Mouse (Mus musculus) urinary bladder, postnatal 25 days (tissue): ENCODE results near the gene Rpl38.

Experiments
- DNase-seq: peaks from one replicate; pipeline ENCODE4 v3.0.0; 2022; ENCODE audit warnings: low spot score

Rpl38 gene

GRCm38 (mm10) chr11:114668301-114668710, at the start of gene Rpl38:
Rpl38 (plus strand) TSS chr11:114668524.
- peak; percentile 90 for DNase-seq

- DNase-seq, result no peak
Measured at GRCm38 (mm10) chr11:114618697-114619417, 49.5 kb upstream of the Rpl38 start.

- DNase-seq, result no peak
Measured at GRCm38 (mm10) chr11:114626071-114626690, 42.1 kb upstream of the Rpl38 start.

DNA sequence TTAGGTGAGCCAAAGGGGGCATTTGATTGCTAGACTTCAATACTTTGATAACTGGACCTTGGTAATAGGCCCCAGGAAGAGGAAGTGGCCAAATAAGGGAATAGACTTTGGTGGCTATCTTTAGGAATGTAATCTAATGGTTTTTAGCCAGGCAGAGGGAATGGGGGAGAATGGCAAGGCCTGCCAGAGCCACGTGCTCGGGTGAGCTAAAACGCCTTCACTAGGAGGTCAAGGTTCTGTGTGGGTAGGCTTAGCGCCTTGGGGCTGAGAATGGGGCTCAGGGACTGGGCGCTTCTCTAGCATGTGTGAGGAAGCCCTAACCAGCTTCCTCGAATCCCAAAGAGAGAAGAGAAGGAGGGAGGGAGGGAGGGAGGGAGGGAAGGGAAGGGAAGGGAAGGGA, 41.3 kb upstream of the Rpl38 start:
- no peak for DNase-seq

DNA sequence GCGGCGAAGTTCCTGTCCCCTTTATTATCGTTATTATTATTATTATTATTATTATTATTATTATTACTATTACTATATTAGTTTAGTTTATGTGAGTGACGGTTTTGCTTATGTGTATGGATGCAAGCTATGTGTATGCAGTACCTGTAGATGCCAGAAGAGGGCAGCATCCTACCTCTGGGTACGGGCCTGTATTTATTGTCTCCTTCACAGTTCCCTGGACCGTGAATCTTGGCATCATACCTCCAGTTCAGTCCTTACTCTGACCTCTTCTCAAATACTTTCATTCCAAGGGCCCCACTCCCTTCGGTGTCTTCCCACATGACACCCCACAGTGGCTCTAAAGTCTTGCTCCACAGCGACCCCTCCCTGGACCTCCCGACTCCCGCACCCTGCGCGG, 40.3 kb upstream of the Rpl38 start:
- no peak for DNase-seq

DNA sequence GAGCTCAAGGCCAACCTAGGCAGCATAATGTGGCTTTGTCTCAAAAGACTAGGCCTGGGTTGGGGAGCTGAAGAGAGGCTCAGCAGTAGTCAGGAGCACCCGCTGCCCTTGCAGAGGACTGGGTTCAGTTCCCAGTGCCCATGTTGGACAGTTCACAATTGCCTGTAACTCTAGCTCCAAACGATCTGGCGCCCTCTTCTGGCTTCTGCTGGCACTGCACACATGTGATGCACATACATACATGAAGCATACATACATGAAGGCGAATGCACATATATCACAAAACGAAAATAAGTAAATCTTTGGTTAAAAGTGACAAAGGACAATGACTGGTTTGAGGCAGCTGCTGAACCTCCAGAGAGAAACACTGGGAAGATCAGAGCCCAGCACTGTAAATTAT, 38.3 kb upstream of the Rpl38 start:
- no peak for DNase-seq

DNA sequence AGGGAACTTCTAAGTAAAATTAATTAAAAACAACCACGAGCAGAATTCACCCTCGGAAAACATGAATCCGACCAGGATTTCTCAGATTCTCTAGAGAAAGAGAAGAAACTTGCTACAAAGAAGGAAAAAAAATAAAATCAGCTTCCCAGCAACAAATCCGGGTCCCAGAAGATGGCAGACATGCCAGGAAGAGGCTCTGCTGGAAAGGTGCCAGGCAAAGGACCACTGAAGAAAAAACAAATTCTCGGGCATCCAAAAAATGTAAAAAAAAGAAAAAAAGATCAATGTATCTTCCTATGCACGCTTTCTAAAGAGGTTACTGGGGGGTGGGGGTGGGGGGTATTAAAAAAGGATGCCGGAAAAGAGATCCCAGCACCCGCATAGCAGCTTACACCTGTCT, 36.1 kb upstream of the Rpl38 start:
- DNase-seq, result no peak

DNA sequence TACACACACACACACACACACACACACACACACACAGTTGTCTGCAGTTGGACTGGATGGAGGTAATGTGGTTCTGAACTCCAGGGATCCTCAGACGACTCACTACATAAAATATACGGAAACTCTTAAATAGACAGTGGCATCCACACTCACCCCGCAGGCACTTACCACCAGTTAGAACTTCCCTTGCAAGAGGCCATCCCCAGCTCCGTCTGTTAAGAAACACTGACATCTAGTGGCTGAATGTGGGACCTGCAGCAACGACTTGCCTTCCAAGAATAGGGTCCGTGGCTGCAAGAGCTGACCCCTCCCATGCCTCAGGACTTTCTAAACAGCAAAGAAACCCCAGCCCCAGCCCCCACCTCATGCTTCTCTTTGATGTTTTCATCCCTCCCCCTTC, 32.0 kb upstream of the Rpl38 start:
- DNase-seq, result peak; percentile 68

DNA sequence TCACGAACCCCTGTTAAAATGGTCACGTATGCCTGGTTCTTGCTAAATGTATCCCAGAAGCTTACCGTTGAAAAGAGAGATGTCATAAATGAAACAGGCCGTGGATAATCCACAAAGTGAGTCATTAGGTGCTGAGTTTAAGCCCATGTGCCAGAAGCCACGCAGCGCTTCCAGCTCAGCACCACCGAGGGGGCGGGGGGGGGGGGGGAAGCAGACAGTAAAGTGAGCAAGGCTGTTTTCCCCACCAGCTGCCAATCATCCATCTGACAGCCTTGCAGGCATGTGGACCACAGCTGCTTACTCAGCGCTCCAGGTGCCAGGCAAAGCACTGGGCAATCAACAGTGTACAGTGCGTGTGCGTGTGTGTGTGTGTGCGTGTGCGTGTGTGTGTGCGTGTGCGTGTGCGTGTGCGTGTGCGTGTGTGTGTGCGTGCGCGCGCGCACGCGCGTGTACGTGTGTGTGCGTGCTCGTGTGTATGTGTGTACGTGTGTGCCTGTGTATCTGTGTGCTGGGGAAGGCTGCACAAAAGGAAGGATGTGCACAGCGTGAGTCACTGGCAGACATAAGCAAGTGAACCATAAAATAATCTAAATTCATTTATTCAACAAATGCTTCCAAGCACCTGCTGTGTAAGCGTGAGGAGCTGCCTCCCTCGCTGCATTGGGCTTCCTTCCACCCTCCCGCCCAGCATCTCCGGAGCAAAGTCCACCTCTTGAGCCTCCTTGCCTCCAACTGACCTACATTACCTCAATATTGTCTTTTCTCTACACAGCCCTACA, 31.4 kb upstream of the Rpl38 start:
- DNase-seq, result no peak

- no peak for DNase-seq
Measured at GRCm38 (mm10) chr11:114638647-114639290, 29.6 kb upstream of the Rpl38 start.

DNA sequence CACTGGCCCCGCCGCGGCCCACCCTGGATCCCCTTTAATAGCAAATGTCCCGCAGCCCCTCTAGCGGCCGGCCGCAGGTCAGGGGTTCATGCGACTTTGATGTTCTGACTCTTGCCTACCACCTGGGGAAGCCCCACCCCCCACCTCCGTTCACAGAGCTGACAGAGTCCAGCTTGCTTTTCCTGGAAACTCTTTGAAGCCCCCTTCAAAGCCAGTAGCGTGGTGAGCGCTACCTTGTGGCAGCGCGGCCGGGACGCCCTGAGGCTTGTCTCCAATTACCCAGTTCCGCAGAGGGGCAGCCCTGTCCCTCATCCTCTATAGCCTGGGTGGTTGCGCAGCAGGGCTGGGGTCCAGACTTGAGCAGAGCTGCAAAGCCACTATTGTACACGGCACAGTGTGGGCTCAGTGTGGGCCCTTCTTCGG, 28.6 kb upstream of the Rpl38 start:
- DNase-seq, result no peak

DNA sequence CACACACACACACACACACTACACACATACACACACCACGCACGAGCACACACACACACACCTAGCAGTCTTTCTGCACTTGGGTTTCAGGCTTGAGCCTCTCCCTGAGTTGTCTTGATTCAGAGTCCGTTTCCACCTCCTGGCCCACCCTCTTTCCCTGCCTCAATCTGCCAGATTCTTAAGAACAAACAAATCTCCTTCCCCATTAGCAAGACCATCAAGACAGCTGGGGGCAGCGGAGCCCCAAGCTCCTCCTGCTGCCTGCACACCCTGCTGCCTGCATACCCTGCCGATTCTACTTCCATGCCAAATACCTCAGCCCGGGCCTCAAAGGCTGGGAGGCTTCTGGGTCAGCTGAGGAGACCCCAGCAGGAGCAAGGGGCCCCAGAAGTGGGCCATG, 27.7 kb upstream of the Rpl38 start:
- DNase-seq, result no peak

DNA sequence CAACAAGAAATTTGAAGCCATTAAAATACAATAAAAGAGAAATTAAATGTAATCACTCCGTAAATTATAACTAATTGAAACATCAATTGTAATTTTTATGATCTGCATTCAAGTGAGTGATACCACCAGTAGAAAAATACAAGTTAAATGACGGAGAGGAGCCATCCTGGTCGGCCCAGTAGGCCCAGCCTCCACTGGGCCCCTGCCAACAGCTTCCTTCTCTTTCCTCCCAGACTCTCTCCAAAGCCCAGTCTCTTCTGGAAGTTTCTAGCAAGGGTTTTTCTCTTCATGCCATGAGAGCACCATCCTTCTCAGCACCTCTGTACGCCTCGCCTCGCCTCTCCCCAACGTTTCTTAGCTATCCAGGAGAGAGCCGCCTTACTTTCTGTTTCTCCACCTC, 27.2 kb upstream of the Rpl38 start:
- DNase-seq, result no peak

- DNase-seq, result no peak
Measured at GRCm38 (mm10) chr11:114642184-114642583, 26.1 kb upstream of the Rpl38 start.

GRCm38 (mm10) chr11:114642926-114643325, 25.4 kb upstream of the Rpl38 start:
- no peak for DNase-seq

DNA sequence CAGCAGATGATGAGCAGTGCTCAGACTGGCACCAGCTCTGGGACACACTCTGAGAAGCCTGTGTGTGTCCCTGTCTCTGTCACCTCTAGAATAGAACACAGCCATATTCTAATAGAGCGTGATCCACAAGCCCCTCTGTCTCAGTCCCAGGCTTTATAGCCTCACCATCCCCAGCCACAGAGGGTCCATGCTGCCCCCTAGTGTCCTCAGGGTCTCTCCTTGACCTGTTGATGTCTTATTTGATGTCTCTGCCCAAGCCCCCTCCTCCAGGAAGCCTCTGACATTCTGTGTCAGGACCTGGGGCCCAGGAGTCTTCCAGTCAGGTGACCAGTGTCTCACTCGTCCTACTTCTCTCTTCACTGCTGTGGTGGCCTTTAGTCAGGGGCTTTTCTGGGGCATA, 24.2 kb upstream of the Rpl38 start:
- no peak for DNase-seq

- DNase-seq, result no peak
Measured at GRCm38 (mm10) chr11:114649510-114649909, 18.8 kb upstream of the Rpl38 start.

- no peak for DNase-seq
Measured at GRCm38 (mm10) chr11:114652531-114652930, 15.8 kb upstream of the Rpl38 start.

GRCm38 (mm10) chr11:114653664-114654063, 14.7 kb upstream of the Rpl38 start:
- no peak for DNase-seq

DNA sequence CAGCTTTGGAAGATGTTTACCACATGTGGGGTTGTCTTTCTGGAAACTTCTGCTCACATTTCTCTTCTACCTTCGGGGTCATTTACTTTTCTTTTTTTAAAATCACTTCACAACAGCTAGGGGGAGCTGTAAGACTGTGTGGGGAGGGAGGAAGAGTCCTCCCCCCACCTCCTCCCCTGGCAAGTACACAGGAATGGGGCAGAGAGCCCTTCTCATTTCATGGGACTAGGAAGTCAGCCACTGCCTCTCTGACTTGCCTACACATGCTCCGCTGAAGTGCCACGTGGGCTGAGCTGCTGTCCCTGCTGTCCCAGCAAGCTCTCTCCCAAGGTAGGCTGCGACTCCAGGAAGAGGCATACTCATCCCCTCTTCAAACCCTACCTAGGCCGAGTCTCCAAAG, 13.8 kb upstream of the Rpl38 start:
- DNase-seq, result no peak

- DNase-seq, result no peak
Measured at GRCm38 (mm10) chr11:114655350-114656008, 12.8 kb upstream of the Rpl38 start.

DNA sequence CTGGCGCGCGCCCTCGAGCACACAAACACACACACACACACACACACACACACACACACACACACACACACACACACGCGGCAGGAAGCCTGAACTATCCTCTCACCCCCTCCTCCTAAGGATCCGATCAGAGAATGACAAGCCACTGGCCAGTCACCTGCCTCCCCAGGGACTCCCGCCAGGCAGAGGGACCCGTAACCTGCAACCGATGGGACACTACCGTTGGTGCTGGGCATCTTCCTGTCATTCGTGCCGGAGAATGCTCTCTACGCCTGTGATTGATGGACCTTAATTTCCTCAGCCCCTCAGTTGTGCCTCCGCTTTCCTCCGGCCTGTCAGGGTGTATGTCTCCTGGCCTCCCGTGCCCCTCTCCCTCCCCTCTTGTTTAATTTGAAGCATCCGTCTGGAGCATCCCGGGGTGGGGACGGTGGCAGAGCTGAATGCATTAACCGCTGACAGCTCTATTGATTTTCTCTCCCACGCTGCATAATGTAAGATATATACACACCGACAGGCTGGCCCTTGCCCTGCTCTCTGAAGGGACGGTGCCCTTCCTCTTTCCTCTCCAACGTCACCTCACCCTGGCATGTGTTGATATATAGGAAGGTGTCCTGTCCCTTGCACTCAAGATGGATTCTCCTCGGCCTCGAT, 11.2 kb upstream of the Rpl38 start:
- no peak for DNase-seq
